Mouse (Mus musculus) lung, postnatal 0 days (tissue): ENCODE results near the gene Cnnm1. TPM values are rescaled to one million over a fixed set of nuclear protein-coding genes. Genes with fewer than 3 reads are reported as not detected.
"Not testable (repeated sequence)": the region's sequence is repeated elsewhere in the genome, so short reads cannot be mapped to it uniquely, and the experiment has no call there.

Experiments used
- ATAC-seq: fragments of 200-750 bp; cut with Nextera tagmentation; 2 replicates; pipeline ENCODE4 v1.8.0; 2017; ENCODE audit warnings: moderate library complexity
- DNase-seq: peaks from one replicate; pipeline ENCODE4 v3.0.0-alpha.2; 2016; ENCODE audit warnings: low spot score
- H3K27ac ChIP-seq: fragments of 300-500 bp; sonication (generic); 2 replicates; pipeline ENCODE4 v1.5.1; 2014; ENCODE audit warnings: antibody characterized with exemption, mild to moderate bottlenecking, low read length, mixed read lengths
- H3K27me3 ChIP-seq: fragments of 300-500 bp; sonication (generic); replicated peaks from 2 replicates; pipeline ENCODE4 v1.6.1; 2014; ENCODE audit warnings: low read length, mixed read lengths; ENCODE audit not compliant: insufficient read depth
- H3K36me3 ChIP-seq: fragments of 300-500 bp; sonication (generic); 2 replicates; pipeline ENCODE4 v1.6.1; 2014; ENCODE audit warnings: low read length, mixed read lengths; ENCODE audit not compliant: insufficient read depth
- H3K4me1 ChIP-seq: fragments of 300-500 bp; sonication (generic); 2 replicates; pipeline ENCODE4 v1.6.1; 2014; ENCODE audit warnings: antibody characterized with exemption, low read depth, low read length, mixed read lengths; ENCODE audit not compliant: insufficient read depth
- H3K4me2 ChIP-seq: fragments of 300-500 bp; sonication (generic); replicated peaks from 2 replicates; pipeline ENCODE4 v1.6.1; 2014; ENCODE audit warnings: low read depth, mild to moderate bottlenecking, low read length, moderate library complexity, mixed read lengths
- H3K4me3 ChIP-seq: fragments of 300-500 bp; sonication (generic); 2 replicates; pipeline ENCODE4 v1.5.1; 2014; ENCODE audit warnings: low read depth, low read length
- H3K9ac ChIP-seq: fragments of 300-500 bp; sonication (generic); replicated peaks from 2 replicates; pipeline ENCODE4 v1.6.1; 2014; ENCODE audit warnings: low read depth, mild to moderate bottlenecking
- H3K9me3 ChIP-seq: fragments of 300-500 bp; sonication (generic); 2 replicates; pipeline ENCODE4 v1.6.1; 2016; ENCODE audit warnings: low read length, mixed read lengths
- CTCF ChIP-seq: IDR thresholded peaks from 2 replicates; pipeline ENCODE4 v1.5.1; 2016; ENCODE audit warnings: antibody characterized with exemption, mild to moderate bottlenecking
- EP300 ChIP-seq: IDR thresholded peaks from 2 replicates; pipeline ENCODE4 v1.6.1; 2016; ENCODE audit warnings: antibody characterized with exemption, mild to moderate bottlenecking, control low read depth
- WGBS: fragments of 180-500 bp; shearing (Covaris S2); extraction: QIAGEN DNeasy Blood & Tissue Kit; methylation state at CpG from one replicate; pipeline ENCODE4 v1.1.7; 2014; 5-methylcytosine and 5-hydroxymethylcytosine counted together
- polyA plus RNA-seq: library from polyadenylated mRNA; unstranded; fragments of >200 nt; fragmentation: Nextera tagmentation; extraction: Ambion mirVana; gene quantifications from 2 replicates; pipeline ENCODE4 v1.2.1, GENCODE M21; 2015

The Cnnm1 gene
- polyA plus RNA-seq, 1 experiment from 2014 or later = 0.25 TPM

DNA sequence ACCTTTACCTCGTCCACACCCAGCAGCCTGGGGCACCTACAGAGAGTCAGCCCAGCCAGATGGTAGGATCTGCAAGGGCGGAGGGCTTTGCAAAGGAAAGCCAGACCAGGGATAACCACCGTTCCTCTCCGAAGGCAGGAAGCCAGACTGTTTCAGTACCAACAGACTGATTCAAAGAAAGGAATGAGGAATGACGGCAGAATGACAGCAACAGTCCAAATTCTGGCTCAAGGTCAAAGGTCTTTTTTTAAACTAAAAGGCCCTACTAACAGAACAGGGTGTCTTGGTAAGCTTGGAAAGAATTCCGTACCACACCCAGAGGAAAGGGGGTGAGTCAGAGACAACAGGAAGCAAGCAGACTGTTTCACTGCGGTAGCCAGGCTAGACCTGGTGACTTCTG lies 58.6 kb downstream of the Cnnm1 start:
- no peaks in the 10 kb centered on the region for H3K9me3 ChIP-seq
- 0 out of 2 replicates have a peak, but pooled peaks have one; percentile 44 for ATAC-seq
- peak; percentile 26 for DNase-seq
- H3K27ac ChIP-seq = no peak overlapping the region
- H3K4me3 ChIP-seq = no peak overlapping the region
- no peak overlapping the region for H3K9ac ChIP-seq
- H3K4me1 ChIP-seq = no peaks in the 10 kb centered on the region
- H3K4me2 ChIP-seq = no peak overlapping the region
- no peaks in the 10 kb centered on the region for H3K36me3 ChIP-seq
- TF ChIP-seq EP300 (no peak), CTCF (no peak)
- peaks cover 4% of the 10 kb centered on the region; the same call in 1 of the 2 replicates for H3K27me3 ChIP-seq
- 78% methylated on average over 7 of the region's 7 CpGs for WGBS

DNA sequence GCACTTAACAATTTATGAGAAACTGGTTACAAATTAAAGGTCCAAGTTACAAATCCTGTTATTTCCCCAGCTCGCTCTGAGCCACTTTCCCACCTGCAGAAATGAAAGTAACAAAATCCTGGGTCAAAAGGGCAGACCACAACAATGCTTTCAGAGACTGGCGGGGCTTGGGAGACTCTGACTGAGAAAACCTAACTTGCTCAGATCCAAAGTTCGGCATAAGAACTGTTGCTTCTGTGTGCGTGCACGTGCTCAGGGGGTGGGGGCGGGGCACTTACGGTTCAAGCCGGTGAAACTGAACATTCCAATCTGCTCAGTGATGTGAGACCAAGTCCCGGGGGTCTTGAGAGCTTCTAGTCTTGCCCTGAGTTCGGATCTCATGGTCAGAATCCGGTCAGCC lies 62.4 kb downstream of the Cnnm1 start:
- DNase-seq (no peak), ATAC-seq (no peak)
- WGBS = 83% methylated on average over 11 of the region's 11 CpGs
- Histone ChIP-seq H3K4me3 (no peak overlapping the region), H3K9ac (no peak overlapping the region), H3K4me1 (no peaks in the 10 kb centered on the region), H3K27ac (no peak overlapping the region), H3K27me3 (no peaks in the 10 kb centered on the region), H3K36me3 (no peaks in the 10 kb centered on the region), H3K9me3 (no peaks in the 10 kb centered on the region), H3K4me2 (no peak overlapping the region)
- TF ChIP-seq EP300 = no peak
- TF ChIP-seq CTCF = no peak

DNA sequence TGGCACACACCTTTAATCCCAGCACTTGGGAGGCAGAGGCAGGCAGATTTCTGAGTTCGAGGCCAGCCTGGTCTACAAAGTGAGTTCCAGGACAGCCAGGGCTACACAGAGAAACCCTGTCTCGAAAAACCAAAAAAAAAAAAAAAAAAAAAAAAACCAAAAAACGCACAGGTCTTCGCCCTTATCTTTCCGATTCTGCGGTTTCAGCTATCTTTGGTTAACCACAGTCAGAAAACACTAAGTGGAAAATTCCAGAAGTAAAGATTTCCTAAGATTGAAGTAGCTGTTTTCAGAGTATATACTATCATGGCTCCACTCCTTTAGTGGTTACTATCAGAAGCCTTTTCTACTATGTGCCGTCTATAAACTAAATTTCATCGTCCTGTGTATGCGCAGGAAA lies 63.4 kb downstream of the Cnnm1 start:
- not testable (repeated sequence) for H3K4me3 ChIP-seq, H3K4me2 ChIP-seq, ATAC-seq, H3K9me3 ChIP-seq, H3K9ac ChIP-seq, H3K4me1 ChIP-seq, H3K36me3 ChIP-seq, H3K27ac ChIP-seq, H3K27me3 ChIP-seq, DNase-seq
- 92% methylated on average over 8 of the region's 9 CpGs for WGBS

DNA sequence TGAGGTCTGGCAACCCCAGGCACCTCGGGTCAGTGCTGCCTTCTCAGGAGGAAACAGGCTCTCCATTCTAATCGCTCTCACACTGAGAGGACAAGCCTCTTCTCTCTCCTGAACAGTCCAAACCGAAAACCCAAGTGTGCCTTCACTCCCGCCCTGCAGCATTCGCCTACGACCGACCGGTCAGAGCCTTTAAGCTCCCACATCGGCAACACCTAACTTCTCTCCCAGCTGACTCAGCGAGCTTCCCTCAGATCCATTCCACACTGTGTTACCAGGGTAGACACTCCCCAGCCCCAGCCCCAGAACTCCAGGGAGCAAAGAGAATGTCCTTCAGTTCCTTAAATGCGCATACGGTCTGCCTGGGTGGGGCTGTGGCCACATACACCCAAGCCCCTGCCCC lies 65.2 kb downstream of the Cnnm1 start:
- Histone ChIP-seq H3K27ac (no peak overlapping the region), H3K36me3 (no peaks in the 10 kb centered on the region)

GRCm38 (mm10) chr19:43510436-43511220 lies 70.4 kb downstream of the Cnnm1 start:
- Histone ChIP-seq H3K27ac (no peak overlapping the region), H3K36me3 (no peaks in the 10 kb centered on the region), H3K9me3 (no peaks in the 10 kb centered on the region), H3K4me3 (no peak overlapping the region), H3K27me3 (no peaks in the 10 kb centered on the region), H3K4me1 (no peaks in the 10 kb centered on the region), H3K9ac (no peak overlapping the region), H3K4me2 (no peak overlapping the region)
- DNase-seq (no peak), ATAC-seq (no peak)
- whole genome bisulfite sequencing = 87% methylated on average over 14 of the region's 14 CpGs
- TF ChIP-seq EP300 (no peak), CTCF (no peak)

More for the DNA sequence above, 65.2 kb downstream of the Cnnm1 start:
- Histone ChIP-seq H3K9ac (no peak overlapping the region), H3K9me3 (no peaks in the 10 kb centered on the region), H3K4me1 (no peaks in the 10 kb centered on the region), H3K4me3 (no peak overlapping the region), H3K4me2 (no peak overlapping the region), H3K27me3 (no peaks in the 10 kb centered on the region)
- 89% methylated on average over 12 of the region's 12 CpGs for WGBS
- TF ChIP-seq EP300 (no peak), CTCF (no peak)
- no peak for ATAC-seq
- no peak for DNase-seq

DNA sequence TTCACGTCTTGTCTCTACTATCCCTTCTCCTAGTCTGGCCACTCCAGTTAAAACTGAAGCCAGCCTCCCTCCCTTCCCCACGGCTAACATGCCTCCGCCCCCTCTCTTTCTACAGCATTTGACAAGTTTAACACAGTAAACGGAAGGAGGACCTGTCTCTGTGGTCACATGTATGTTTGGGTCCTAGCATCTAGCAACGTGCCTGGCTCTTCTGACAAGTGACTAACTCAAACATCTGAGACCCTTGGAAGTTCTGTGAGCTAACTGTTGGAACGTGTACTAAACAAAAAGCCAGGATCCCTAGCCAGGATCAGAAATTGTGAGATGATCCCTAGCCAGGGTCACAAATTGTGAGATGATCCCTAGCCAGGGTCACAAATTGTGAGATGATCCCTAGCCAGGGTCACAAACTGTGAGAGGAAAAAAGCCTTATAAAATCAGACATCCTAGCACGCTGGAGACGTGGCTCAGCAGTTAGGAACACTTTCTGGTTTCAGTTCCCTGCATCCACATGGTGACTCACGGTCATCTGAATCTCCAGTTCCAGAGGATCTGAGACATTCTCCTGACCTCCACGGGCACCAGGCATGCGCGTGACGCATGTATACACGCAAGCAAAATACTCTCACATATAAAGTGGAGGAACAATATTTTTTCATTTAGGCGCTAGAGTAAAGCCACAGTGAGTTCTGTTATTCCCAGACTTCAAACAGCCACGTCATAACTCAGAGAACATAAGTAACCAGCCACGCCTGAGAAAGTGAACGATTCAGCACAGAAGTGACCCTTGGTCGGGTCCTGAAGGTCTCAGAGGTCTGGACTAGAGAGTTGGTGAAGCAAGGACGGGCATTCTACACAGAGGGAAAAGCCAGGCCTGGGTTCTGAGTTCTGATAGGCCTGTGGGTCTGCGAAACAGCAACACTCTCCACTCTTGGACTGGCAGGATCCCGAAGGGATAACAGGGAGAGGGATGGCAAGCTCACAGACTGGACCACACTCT lies 71.7 kb downstream of the Cnnm1 start:
- no peak overlapping the region for H3K9ac ChIP-seq
- WGBS = 76% methylated on average over 22 of the region's 22 CpGs
- ATAC-seq = no peak
- DNase-seq = peak; percentile 8
- no peaks in the 10 kb centered on the region for H3K4me1 ChIP-seq
- H3K4me2 ChIP-seq = no peak overlapping the region
- H3K9me3 ChIP-seq = no peaks in the 10 kb centered on the region
- H3K27me3 ChIP-seq = no peaks in the 10 kb centered on the region
- TF ChIP-seq CTCF = no peak
- TF ChIP-seq EP300 = no peak
- no peak overlapping the region for H3K4me3 ChIP-seq
- H3K36me3 ChIP-seq = no peaks in the 10 kb centered on the region
- H3K27ac ChIP-seq = no peak overlapping the region
